Mouse (Mus musculus): Measurements from ENCODE around the gene Cish. TPM values are rescaled to one million over a fixed set of nuclear protein-coding genes. Genes with fewer than 3 reads are reported as not detected.

Gene Cish
- polyA plus RNA-seq, 1 experiment from 2014 or later = 5.8 TPM

GRCm38 (mm10) chr9:107340267-107340859 lies 44.5 kb downstream of the Cish start, which contains the start of gene 6430571L13Rik:
TSS of gene 6430571L13Rik (plus strand) at chr9:107340602.
- peak within 1 kb of the TSS; percentile 68 for H3K9ac ChIP-seq (ENCODE audit: low read depth, low read length)
- peak within 1 kb of the TSS; percentile 86 for H3K4me2 ChIP-seq (ENCODE audit: low read depth, low read length)
- DNase-seq (ENCODE audit: low spot score) (peak; percentile 97), ATAC-seq (ENCODE audit: low read depth) (peak; percentile 94)
- H3K27me3 ChIP-seq (replicated peaks; ENCODE audit: control insufficient read depth, insufficient read depth, low read length) = 0 out of 2 replicates have a peak, but pooled peaks cover 2% of the 10 kb centered on the region
- peaks cover 10% of the 10 kb centered on the region; the same call in 1 of the 2 replicates for H3K4me1 ChIP-seq (ENCODE audit: control insufficient read depth, insufficient read depth, low read length)
- H3K36me3 ChIP-seq (ENCODE audit: control insufficient read depth, insufficient read depth, low read length) = no peaks in the 10 kb centered on the region
- H3K27ac ChIP-seq (replicated peaks; ENCODE audit: low read depth, low read length) = no peak within 1 kb of the TSS
- under 1% methylated on average over 32 of the region's 34 CpGs for WGBS
- H3K4me3 ChIP-seq (ENCODE audit: low read depth, low read length) = peak within 1 kb of the TSS; percentile 58
- H3K9me3 ChIP-seq (ENCODE audit: control insufficient read depth, low read length) = no peaks in the 10 kb centered on the region

GRCm38 (mm10) chr9:107340911-107341645 lies 45.3 kb downstream of the Cish start:
- 48% methylated on average over 12 of the region's 12 CpGs for WGBS
- peak overlapping the region; percentile 86 for H3K4me2 ChIP-seq (ENCODE audit: low read depth, low read length)
- H3K27ac ChIP-seq (replicated peaks; ENCODE audit: low read depth, low read length) = no peak overlapping the region
- H3K4me3 ChIP-seq (ENCODE audit: low read depth, low read length) = peak overlapping the region; percentile 58
- H3K9me3 ChIP-seq (ENCODE audit: control insufficient read depth, low read length) = no peaks in the 10 kb centered on the region
- ATAC-seq (ENCODE audit: low read depth) (no peak), DNase-seq (ENCODE audit: low spot score) (no peak)
- no peaks in the 10 kb centered on the region for H3K36me3 ChIP-seq (ENCODE audit: control insufficient read depth, insufficient read depth, low read length)
- H3K4me1 ChIP-seq (ENCODE audit: control insufficient read depth, insufficient read depth, low read length) = peaks cover 10% of the 10 kb centered on the region; the same call in 1 of the 2 replicates
- 0 out of 2 replicates have a peak, but pooled peaks cover 2% of the 10 kb centered on the region for H3K27me3 ChIP-seq (replicated peaks; ENCODE audit: control insufficient read depth, insufficient read depth, low read length)
- H3K9ac ChIP-seq (ENCODE audit: low read depth, low read length) = peak overlapping the region; percentile 68

GRCm38 (mm10) chr9:107342201-107342709 lies 46.4 kb downstream of the Cish start:
- no peak overlapping the region for H3K4me3 ChIP-seq (ENCODE audit: low read depth, low read length)
- H3K9ac ChIP-seq (ENCODE audit: low read depth, low read length) = no peak overlapping the region
- no peak overlapping the region for H3K27ac ChIP-seq (replicated peaks; ENCODE audit: low read depth, low read length)
- no peak overlapping the region for H3K4me2 ChIP-seq (ENCODE audit: low read depth, low read length)
- no peak for ATAC-seq (ENCODE audit: low read depth)
- 0 out of 2 replicates have a peak, but pooled peaks cover 2% of the 10 kb centered on the region for H3K27me3 ChIP-seq (replicated peaks; ENCODE audit: control insufficient read depth, insufficient read depth, low read length)
- H3K4me1 ChIP-seq (ENCODE audit: control insufficient read depth, insufficient read depth, low read length) = peaks cover 10% of the 10 kb centered on the region; the same call in 1 of the 2 replicates
- no peaks in the 10 kb centered on the region for H3K9me3 ChIP-seq (ENCODE audit: control insufficient read depth, low read length)
- WGBS = 85% methylated on average over 11 of the region's 11 CpGs
- no peak for DNase-seq (ENCODE audit: low spot score)
- H3K36me3 ChIP-seq (ENCODE audit: control insufficient read depth, insufficient read depth, low read length) = no peaks in the 10 kb centered on the region

- H3K27ac ChIP-seq (replicated peaks; ENCODE audit: low read depth, low read length) = no peak overlapping the region
- DNase-seq (ENCODE audit: low spot score) (no peak), ATAC-seq (ENCODE audit: low read depth) (no peak)
- H3K9ac ChIP-seq (ENCODE audit: low read depth, low read length) = no peak overlapping the region
- H3K27me3 ChIP-seq (replicated peaks; ENCODE audit: control insufficient read depth, insufficient read depth, low read length) = 0 out of 2 replicates have a peak, but pooled peaks cover 2% of the 10 kb centered on the region
- H3K4me2 ChIP-seq (ENCODE audit: low read depth, low read length) = no peak overlapping the region
- H3K4me3 ChIP-seq (ENCODE audit: low read depth, low read length) = no peak overlapping the region
- H3K9me3 ChIP-seq (ENCODE audit: control insufficient read depth, low read length) = no peaks in the 10 kb centered on the region
- H3K36me3 ChIP-seq (ENCODE audit: control insufficient read depth, insufficient read depth, low read length) = no peaks in the 10 kb centered on the region
- WGBS = 69% methylated on average over 8 of the region's 8 CpGs
- peaks cover 5% of the 10 kb centered on the region; the same call in 1 of the 2 replicates for H3K4me1 ChIP-seq (ENCODE audit: control insufficient read depth, insufficient read depth, low read length)
These were observed 47.5 kb downstream of the Cish start for GRCm38 (mm10) chr9:107343146-107343943.

GRCm38 (mm10) chr9:107344027-107344426 lies 48.2 kb downstream of the Cish start:
- Histone ChIP-seq H3K9me3 (ENCODE audit: control insufficient read depth, low read length) (no peaks in the 10 kb centered on the region), H3K27ac (replicated peaks; ENCODE audit: low read depth, low read length) (no peak overlapping the region), H3K4me2 (ENCODE audit: low read depth, low read length) (no peak overlapping the region), H3K27me3 (replicated peaks; ENCODE audit: control insufficient read depth, insufficient read depth, low read length) (0 out of 2 replicates have a peak, but pooled peaks cover 2% of the 10 kb centered on the region), H3K4me3 (ENCODE audit: low read depth, low read length) (no peak overlapping the region), H3K9ac (ENCODE audit: low read depth, low read length) (no peak overlapping the region), H3K4me1 (ENCODE audit: control insufficient read depth, insufficient read depth, low read length) (no peaks in the 10 kb centered on the region), H3K36me3 (ENCODE audit: control insufficient read depth, insufficient read depth, low read length) (no peaks in the 10 kb centered on the region)
- DNase-seq (ENCODE audit: low spot score) = no peak
- ATAC-seq (ENCODE audit: low read depth) = no peak
- 63% methylated on average over 6 of the region's 6 CpGs for WGBS

GRCm38 (mm10) chr9:107346081-107346480 lies 50.3 kb downstream of the Cish start:
- Histone ChIP-seq H3K4me3 (ENCODE audit: low read depth, low read length) (no peak overlapping the region), H3K4me2 (ENCODE audit: low read depth, low read length) (no peak overlapping the region), H3K4me1 (ENCODE audit: control insufficient read depth, insufficient read depth, low read length) (no peaks in the 10 kb centered on the region), H3K9ac (ENCODE audit: low read depth, low read length) (no peak overlapping the region), H3K9me3 (ENCODE audit: control insufficient read depth, low read length) (no peaks in the 10 kb centered on the region), H3K27me3 (replicated peaks; ENCODE audit: control insufficient read depth, insufficient read depth, low read length) (0 out of 2 replicates have a peak, but pooled peaks cover 2% of the 10 kb centered on the region), H3K36me3 (ENCODE audit: control insufficient read depth, insufficient read depth, low read length) (no peaks in the 10 kb centered on the region), H3K27ac (replicated peaks; ENCODE audit: low read depth, low read length) (no peak overlapping the region)
- ATAC-seq (ENCODE audit: low read depth) = no peak
- DNase-seq (ENCODE audit: low spot score) = no peak
- WGBS = 86% methylated on average over 8 of the region's 8 CpGs

- Histone ChIP-seq H3K36me3 (ENCODE audit: control insufficient read depth, insufficient read depth, low read length) (no peaks in the 10 kb centered on the region), H3K4me3 (ENCODE audit: low read depth, low read length) (no peak overlapping the region), H3K27ac (replicated peaks; ENCODE audit: low read depth, low read length) (no peak overlapping the region), H3K4me2 (ENCODE audit: low read depth, low read length) (no peak overlapping the region), H3K9me3 (ENCODE audit: control insufficient read depth, low read length) (no peaks in the 10 kb centered on the region), H3K27me3 (replicated peaks; ENCODE audit: control insufficient read depth, insufficient read depth, low read length) (no peaks in the 10 kb centered on the region), H3K4me1 (ENCODE audit: control insufficient read depth, insufficient read depth, low read length) (no peaks in the 10 kb centered on the region), H3K9ac (ENCODE audit: low read depth, low read length) (no peak overlapping the region)
- DNase-seq (ENCODE audit: low spot score) (no peak), ATAC-seq (ENCODE audit: low read depth) (no peak)
- 65% methylated on average over 9 of the region's 9 CpGs for WGBS
These were observed 51.9 kb downstream of the Cish start for GRCm38 (mm10) chr9:107347586-107348183.

GRCm38 (mm10) chr9:107349321-107349720 lies 53.5 kb downstream of the Cish start:
- WGBS = 61% methylated on average over 7 of the region's 7 CpGs
- Histone ChIP-seq H3K27me3 (replicated peaks; ENCODE audit: control insufficient read depth, insufficient read depth, low read length) (no peaks in the 10 kb centered on the region), H3K27ac (replicated peaks; ENCODE audit: low read depth, low read length) (no peak overlapping the region), H3K4me2 (ENCODE audit: low read depth, low read length) (no peak overlapping the region), H3K36me3 (ENCODE audit: control insufficient read depth, insufficient read depth, low read length) (no peaks in the 10 kb centered on the region), H3K9ac (ENCODE audit: low read depth, low read length) (no peak overlapping the region), H3K4me3 (ENCODE audit: low read depth, low read length) (no peak overlapping the region), H3K4me1 (ENCODE audit: control insufficient read depth, insufficient read depth, low read length) (no peaks in the 10 kb centered on the region), H3K9me3 (ENCODE audit: control insufficient read depth, low read length) (no peaks in the 10 kb centered on the region)
- ATAC-seq (ENCODE audit: low read depth) (no peak), DNase-seq (ENCODE audit: low spot score) (peak; percentile 7)

All from embryonic facial prominence, embryonic 14.5 days (tissue).